Mouse (Mus musculus) liver, adult 2 months (tissue): ENCODE results near the gene Syngr3.

ENCODE experiments used
- CTCF ChIP-seq: fragments of 200-500 bp; IDR thresholded peaks from 2 replicates; pipeline ENCODE4 v1.5.1; 2011; ENCODE audit warnings: low read depth, low read length, control low read depth
- POLR2A ChIP-seq: fragments of 200-500 bp; IDR thresholded peaks from 2 replicates; pipeline ENCODE4 v1.6.1; 2011; ENCODE audit warnings: low read length, control low read depth; ENCODE audit not compliant: insufficient read depth; ENCODE audit errors: extremely low read depth

- TF ChIP-seq CTCF (no peak), POLR2A (no peak)
Measured at GRCm38 (mm10) chr17:24640581-24640980, 49.2 kb downstream of the Syngr3 start.
